Mouse (Mus musculus) thymus, postnatal 10 days (tissue): ENCODE results near the gene Slc2a13.
A peak's percentile ranks its signal among the peaks of the same experiment; 100 is the strongest.

Experiments
- DNase-seq, 2 experiments: peaks; one replicate each; pipeline ENCODE4 v3.0.0; 2021; ENCODE audit warnings: low spot score in 2 of 2

The Slc2a13 gene

DNA sequence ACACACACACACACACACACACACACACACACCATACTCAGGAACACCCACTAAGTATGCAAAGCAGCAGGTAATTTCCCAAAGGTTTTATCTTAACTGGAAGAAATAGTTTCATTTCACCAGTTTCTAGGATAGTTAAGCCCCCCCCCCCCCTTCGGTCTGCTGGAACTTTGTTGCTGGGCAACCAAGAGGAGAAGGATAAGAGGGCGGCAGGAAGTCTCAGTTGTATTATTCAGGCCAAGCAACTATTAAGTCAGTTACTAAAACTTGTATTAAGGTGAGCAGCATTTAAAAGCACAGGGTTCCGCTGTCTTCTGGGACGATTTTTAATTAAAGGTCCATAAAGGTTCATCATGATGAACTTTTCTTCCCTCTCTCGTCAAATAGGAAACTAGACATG, 198.6 kb downstream of the Slc2a13 start:
- DNase-seq: no peak

DNA sequence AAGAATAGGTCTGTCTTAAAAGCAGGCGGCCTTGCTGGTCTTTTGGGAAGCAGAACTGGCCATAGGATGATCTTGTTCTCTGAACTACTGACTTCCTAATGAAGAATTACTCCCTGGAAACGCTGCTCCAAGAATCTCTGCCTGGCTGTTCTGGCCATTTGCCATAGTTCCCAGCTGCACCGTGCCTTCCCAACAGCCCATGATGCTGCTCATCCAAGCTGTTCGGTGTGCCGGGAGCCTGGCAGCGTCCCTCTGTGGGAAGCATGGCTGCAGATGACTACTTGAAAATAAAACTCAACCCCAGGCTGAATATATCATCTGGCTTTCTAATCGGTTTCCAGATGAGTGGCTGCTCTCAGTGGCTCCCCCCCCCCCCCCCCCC, 199.9 kb downstream of the Slc2a13 start:
- DNase-seq: no peak

DNA sequence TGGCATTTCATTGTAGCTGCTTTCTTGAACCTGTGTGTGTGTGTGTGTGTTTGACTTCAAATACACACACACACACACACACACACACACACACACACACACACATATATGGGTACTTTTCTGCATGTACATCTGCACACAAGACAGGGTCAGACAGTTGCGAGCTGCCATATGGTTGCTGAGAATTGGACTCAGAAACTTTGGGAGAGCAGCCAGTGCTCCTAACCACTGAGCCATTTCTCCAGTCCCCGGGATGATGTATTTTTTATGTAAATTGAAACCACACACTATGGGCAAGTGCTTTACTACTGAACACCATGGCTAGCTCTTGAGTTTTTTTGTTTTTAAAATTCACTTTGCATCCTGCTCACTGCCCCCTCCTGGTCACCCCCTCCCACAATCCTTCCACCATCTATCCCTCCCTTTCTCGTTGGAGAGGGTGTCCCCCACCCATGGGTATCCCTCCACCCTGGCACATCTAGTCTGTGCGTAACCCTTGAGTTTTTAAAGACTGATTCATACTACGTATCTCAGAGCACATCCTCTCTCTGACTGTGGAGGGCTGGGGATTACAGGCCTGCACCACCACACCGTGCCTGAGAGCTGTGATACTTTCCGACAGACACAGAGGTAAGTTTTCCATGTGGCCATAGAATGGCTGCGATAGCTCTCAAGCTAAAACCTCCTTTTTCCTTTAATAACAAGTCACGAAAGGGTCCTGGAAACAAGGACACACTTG, 200.4 kb downstream of the Slc2a13 start:
- DNase-seq: no peak

DNA sequence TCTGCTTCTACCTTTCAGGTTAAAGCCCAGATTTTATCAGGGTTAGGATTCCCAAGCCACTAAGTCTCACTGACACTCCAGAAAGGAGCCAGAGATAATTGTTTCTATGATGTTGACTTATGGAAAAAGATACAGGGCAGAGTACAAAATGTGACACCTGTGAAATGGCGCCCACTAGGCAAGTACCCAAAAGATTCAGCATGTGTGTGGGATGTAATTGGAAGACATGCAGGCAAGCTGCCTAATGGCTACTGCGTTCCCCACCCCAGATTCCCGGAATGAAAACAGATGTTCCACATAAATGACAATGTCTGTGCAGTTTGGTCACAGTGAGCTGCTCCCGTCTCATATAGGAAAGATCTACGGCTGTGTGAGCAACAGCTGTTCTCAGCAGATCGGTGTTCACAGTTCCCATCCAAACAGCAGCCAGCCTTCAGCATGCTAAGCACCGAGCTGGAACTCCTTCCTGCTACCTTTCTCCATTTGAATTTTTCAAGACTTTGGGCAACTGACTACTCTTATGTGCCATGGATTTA, 201.1 kb downstream of the Slc2a13 start:
- no peak for DNase-seq

DNA sequence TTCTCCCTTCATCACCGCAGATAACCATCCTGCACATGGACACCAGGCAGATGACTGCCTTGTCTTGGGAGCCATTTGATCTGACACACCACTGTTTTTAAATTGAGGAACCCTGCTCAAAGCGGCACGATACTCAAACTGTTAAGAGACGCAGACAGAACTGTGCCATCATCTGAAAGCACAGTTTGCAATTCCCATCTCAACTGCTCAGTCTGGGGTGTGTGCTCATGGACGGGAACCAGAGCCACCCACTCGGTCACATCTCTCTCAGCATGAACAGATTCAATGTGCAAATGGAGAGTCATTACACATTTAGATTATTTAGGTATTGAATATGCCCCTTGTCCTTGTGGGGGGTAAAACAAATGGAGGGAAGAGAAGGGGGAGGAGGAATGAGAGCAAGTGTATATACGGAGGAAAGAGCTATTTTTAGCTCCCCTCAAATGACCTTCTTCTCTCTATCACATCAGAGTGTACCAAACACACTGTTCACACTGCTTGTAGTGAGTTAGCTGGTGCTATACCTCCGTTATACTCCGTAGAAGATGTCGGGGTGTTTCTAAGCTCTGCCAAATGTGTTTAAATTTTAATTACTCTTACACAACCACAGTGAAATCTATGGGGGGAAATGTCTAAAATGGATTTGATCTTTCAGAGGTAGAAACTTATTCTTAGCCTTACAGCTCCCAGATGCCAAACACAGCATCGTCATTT, 203.2 kb downstream of the Slc2a13 start:
- DNase-seq: no peak

DNA sequence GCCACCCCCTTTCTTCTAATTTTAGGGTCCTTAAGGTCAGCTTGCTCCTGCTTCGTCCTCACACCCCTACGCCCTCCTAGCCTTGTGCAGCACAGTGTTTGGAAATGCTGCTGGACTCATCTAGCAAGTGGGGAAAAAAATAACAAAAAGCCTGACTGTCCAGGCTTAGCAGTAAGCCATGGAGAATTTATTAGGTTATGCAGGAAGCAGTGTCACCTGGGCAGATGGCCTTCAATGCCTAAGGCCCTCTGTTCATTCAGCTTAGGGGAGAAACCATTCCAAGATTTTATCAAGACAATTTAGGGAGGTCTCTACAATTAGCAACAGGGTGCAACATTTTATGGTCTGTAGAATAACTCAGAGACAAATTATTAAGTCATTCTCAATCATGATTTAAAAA, 212.6 kb downstream of the Slc2a13 start:
- no peak for DNase-seq

DNA sequence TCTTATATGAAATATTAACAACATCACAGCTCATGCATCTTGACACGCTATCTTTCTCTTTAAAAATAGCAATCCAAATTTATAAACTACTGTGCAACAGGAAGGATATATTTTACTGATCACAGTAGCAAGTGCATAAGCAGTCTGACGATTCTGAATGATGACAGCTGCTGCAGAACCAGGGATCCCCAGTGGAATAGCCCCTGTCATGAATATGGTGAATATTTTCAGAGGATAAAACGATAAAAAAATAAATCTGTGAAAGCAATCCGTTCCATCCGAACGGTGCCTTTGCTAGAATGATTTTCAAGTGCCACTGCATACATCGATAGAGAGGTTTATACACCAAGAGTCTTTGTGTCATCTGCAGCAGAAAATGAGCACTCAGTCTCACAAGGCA, 222.1 kb downstream of the Slc2a13 start:
- no peak for DNase-seq

DNA sequence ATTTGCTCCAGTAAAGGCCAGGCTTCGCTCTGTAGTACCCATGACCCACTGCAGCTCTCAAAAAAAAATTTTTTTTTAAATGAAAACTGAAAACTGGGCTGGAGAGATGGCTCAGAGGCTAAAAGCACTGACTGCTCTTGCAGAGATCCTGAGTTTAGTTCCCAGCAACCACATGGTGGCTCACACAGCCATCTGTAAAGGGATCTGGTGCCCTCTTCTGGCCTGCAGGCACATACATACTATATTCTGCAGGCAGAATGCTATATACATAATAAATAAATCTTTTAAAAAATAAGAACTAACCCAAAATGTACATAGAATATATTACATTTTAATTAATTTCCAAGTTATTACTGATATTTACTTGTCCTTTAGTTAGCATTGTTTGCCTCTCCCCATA, 234.7 kb downstream of the Slc2a13 start:
- no peak for DNase-seq

DNA sequence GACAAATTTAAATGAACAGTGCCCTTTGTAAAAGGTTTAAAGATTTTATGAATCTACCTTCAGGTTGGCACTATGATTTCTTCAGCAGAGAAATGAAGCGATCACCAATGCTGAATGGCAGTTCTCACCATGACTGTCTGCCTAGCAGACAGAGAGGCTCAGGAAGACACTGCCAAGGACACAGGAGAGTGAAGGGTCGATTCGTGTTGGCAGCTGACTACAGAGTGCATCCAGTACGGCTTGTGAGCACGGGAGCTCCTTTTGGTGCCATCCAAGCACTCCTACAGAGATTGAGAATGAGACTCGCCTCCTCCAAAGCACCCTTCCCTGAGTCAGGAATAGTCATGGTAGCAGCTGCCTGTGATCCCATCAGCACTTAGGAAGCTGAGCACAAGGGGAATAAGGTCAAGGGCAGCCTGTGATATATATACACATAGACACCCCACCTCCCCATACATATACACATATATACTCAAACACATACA, 238.6 kb downstream of the Slc2a13 start:
- DNase-seq: no peak

DNA sequence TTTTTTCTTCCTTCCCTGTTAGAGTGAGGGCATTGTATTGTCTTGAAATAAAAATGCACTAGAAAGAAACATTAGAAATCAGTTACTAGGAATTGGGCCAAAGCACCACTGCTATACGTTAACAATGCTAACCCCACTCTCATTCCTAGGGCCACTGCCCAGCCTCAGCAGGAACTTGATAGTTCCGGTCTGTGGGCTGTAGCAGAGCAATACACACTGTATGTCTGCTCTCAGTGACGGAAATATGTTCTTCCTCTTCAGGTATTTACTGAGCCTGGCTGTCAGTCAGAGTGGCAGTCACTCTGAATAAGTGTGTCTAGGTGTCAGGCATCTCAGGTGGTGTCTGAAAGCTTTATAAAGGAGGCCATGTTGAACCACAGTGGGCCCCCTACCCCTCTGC, 245.3 kb downstream of the Slc2a13 start:
- DNase-seq: no peak

DNA sequence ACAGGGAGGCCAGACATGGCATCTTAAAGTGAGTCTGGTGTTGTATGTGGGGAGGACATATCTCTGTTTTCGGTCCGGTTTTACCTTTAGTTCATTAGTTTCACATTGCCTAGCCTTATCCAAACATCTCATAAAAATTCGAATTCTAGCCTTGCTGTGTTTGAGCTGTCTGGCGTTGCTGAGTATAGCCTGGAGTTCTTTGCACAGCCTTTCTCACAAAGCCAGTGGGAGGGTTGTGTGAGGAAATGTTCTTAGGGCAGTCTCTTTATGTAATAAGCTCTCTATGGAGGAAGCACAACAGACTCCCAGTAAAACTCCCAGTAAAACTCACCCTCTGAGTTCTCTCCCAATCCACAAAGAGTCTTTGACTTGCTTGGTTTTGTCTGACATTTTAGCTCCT, 246.0 kb downstream of the Slc2a13 start:
- no peak for DNase-seq

DNA sequence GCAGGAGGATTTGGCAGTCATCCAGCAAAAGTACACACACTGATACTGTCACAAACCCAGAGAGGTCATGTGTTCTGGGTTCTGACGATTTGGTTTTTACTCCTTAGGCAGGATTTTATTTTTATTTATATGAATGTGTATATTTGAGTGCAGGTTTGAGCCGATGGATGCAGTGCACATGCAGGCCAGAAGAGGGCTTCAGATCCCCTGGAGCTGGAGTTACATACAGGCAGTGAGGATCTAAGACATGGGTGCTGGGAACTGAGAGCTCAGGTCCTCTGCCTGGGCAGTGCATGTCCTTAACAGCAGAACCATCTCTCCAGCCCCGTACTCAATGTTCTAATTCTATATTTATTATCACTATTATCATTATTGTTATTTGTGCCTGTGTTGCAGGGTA, 253.7 kb downstream of the Slc2a13 start:
- no peak for DNase-seq

DNA sequence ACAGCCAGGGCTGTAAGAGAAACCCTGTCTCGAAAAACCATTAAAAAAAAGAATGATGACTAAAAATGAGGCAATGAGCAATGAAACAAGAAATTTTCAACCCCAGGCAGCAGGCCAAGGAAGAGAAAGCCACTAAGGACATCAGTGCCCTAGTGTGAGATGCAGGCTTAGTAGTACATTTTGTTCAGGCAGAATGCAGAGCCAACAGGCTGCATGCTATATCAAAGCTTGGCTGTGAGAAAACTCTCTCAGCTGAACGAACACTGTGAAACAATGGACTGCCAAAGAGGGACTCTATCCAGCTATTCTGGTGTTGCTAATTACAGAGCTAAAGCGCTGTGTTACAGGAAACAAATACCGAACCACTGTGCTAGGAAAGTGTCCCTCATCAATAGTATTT, 256.1 kb downstream of the Slc2a13 start:
- no peak for DNase-seq

DNA sequence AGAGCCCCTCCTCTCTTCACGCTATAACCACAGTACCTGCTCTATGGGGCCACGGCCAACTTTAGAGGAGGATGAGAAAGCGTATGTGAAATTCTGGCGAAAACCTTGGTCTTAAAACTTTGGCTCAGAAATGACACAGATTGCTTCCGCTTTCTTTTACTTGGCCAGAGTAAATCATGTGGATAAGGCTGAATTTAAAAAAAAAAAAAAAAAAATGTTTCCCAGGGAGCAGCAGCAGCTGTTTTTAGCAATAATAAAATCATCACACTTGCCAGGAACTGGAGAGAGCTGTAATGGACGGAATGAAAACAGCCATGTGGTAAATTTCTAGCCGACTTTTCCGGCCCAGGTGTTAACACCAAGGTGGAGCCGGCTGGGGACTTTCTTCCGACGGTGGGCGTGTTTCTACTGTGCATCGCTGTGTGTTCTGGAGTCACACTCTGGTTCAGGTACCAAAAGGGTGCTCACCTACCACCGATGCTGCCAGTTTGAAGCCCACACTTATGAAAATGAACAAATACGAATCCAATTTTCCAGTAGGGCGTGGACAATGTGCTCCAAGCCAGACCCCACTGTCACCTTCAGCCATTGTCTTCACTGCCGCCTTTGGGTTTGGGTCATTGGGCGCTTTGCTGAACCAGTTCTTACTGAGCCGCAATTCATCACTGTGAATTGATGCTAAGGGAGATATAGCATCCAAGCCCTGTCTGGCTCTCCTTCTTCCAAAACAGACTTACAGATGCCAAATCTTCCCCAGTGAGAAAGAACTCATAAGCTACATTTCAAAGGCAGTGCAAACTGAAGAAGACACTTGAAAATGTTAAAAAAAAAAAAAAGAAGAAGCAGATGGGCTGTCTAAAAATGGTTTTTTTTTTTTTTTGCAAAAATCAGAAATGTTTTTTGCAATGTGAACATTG, 258.4 kb downstream of the Slc2a13 start:
- no peak for DNase-seq

DNA sequence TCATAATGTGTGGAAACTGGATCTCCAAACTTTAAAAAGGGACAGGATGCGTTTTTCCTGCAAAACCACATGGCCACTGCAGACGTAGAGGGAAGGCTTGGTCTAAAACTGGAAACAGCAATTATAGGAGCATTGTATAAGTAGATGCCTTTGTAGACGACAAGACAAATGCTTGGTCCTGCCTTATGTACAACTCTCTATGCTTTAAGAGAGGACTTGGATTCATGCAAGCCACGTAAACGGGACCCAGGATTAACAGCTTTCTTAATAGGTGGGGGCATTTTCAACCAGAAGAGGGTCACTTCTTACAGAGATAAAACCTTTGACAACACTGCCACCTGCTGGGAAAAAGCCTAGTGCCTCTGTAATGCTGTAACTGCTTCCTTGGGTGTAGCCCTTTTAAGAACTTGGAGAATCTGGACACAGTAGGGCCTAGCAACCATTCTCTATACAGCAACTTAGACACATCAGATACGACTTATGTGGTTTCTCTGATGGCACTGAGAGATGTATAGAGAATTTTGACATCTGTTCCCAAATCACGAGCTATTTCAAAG, 268.7 kb downstream of the Slc2a13 start:
- no peak for DNase-seq

DNA sequence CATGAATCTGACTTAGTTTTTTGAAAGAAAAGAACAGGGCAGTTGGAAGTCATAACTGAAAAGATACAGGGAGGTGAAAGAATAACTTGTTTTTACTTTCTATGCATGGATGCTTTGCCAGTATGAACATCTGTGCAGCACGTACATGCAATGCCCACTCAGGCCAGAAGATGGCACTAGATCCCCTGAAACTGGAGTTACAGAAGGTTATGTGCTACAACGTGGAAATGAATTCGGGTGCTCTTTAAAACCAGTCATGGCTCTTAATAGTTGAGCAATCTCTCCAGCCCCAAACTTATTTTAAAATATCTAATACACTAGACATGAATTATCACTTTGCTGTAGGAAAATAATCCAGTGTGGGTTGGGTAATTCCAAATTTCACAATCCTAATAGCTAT, 271.7 kb downstream of the Slc2a13 start:
- peak; percentile 17 to 63 for DNase-seq

DNA sequence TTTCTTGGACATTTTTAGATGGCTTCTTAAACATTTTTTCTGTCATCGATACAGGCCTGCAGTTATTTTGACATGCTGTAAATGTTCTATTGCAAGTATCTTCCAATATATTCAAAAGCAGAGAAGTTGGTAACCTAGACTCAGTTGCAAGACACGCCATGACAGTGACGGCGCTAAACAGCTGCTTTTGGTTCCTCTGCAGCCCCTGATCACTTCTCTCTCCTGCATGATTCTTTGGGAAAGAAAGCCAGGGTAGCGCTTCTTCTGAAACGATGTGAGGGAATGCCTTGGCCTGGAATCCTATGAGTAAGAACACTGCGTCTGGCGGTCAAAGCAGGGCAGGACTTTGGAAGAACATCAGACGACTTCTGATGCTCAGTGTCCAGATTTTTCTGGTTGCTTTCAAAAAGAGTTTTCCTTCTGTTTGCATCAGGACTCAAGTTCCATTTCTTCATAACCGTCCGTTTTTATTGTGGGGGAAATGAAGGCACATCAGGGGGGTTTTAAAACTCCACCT, 273.7 kb downstream of the Slc2a13 start:
- no peak for DNase-seq

DNA sequence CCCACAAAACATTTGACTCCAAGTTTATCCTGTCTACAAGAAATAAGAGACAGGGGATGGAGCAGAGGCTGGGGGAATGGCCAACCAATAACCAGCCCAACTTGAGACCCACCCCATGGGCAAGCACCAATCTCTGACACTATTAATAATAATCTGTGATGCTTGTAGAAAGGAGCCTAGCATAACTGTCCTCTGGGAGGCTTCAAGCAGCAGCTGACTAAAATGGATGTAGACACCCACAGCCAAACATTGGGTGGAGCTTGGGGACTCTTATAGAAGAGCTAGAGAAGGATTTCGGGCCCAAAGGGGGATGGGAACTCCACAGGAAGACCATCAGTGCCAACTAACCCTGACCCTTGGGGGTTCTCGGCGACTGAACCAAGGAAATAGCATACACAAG, 289.6 kb downstream of the Slc2a13 start:
- no peak for DNase-seq

DNA sequence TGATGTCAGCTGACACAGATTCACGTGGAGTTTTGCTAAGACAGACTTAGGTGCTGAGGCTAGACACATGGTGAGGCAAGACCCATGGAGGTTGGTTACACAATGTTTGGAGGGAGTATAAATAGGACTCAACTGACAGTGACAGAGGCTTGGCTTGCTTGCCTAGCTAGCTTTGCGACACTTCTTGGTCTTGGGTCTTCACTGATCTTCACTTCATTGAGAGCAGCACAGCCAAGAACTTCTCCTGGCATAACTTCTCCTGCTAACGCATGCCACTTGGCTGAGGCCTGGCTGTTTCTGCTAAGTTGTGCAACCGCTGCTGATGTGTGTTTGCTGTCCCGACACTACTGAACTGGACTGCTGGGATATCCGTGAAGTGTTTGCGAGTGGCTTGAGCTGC, 290.2 kb downstream of the Slc2a13 start:
- no peak for DNase-seq

DNA sequence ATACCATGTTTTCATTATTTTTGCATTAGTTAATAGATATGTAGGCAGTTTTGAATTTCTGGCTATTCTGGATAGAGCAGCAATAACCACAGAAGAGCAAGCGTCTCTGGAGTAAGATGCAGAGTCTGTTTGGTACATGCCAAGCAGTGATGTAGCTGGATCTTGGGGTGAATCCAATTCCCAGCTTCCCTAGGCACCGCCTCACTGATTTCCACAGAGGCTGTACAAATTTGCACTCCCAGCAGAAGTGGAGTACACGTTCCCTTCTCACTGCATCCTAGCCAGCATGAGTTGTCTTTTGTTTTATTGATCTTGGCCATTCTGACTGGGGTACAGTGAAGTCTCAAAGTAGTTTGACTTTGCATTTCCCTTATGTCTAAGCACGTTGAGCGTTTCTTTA, 291.5 kb downstream of the Slc2a13 start:
- no peak for DNase-seq

DNA sequence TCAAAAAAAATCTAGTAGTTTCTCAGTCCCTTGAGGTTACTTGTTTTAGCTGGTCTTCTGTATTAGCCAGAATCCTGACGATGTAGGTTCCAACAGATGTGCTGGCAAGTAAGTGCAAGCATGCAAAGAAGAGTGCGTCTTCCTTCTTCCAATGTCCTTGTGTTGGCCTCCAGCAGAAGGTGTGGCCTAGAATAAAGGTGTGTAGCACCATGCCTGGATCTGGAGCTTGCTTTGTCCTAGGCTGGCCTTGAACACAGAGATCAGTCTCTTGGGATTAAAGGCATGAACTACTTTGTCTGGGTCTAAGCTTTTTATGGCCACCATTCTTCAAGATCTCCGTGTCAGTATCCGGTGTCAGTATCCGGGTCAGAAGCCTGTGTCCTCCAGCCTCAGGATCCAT, 293.5 kb downstream of the Slc2a13 start:
- no peak for DNase-seq

DNA sequence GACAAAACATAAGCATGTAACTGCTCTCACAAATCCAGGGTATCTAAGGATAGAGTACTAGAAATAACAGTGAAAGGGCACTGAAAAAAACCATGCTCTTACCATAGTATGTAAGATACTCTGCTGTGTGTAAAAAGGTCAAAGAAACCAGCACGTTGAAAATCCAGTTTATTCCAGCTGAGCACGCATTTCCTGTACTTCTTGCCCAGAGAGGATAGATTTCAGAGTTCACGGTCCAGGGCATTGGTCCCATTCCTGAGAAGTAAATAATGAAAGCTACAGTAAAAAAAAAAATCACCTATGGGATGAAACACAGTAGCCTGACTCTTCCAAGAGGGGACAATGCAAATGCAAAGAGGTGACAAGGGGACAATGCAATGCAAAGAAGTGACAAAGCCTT, 297.1 kb downstream of the Slc2a13 start:
- no peak for DNase-seq
